Comparison of ENCODE assay signal across 27 mouse cellular contexts in genomic region chr3:135015784-135016183, GRCm38 (mm10).
"Had no signal": no experiment of that assay in that cellular context is flagged by ENCODE, and none has a peak within 500 bp of the region (broad histone marks: within the 10 kb centered on the region; RNA-seq: fewer than 3 reads in every experiment).

No protein-coding gene starts in this region.

- H3K9me3 ChIP-seq: heart, embryonic 13.5 days; heart, embryonic 15.5 days; hindbrain, embryonic 13.5 days; hindbrain, embryonic 15.5 days; kidney, embryonic 15.5 days; limb, embryonic 13.5 days; limb, embryonic 15.5 days; liver, embryonic 12.5 days had no signal

- ATAC-seq: hindbrain, postnatal 0 days; intestine, embryonic 16.5 days; liver, embryonic 12.5 days had no signal

- H3K27me3 ChIP-seq: heart, embryonic 13.5 days; heart, embryonic 15.5 days; hindbrain, embryonic 13.5 days; hindbrain, embryonic 15.5 days; kidney, embryonic 15.5 days; limb, embryonic 13.5 days; limb, embryonic 15.5 days; liver, embryonic 12.5 days had no signal

- H3K36me3 ChIP-seq: heart, embryonic 13.5 days; heart, embryonic 15.5 days; hindbrain, embryonic 13.5 days; hindbrain, embryonic 15.5 days; kidney, embryonic 15.5 days; limb, embryonic 13.5 days; limb, embryonic 15.5 days; liver, embryonic 12.5 days had no signal

- DNase-seq: gastrocnemius, postnatal 14 days; gastrocnemius, postnatal 36 days; heart, adult 11 months; heart, adult 2 months; heart, postnatal 14 days; heart, postnatal 36 days; kidney, adult 11 months; kidney, adult 2 months; kidney, adult 9 months; kidney, postnatal 14 days; kidney, postnatal 36 days; layer of hippocampus, adult 9-11 months; layer of hippocampus, postnatal 36 days; left cerebral cortex, postnatal 4 days had no signal

- H3K9ac ChIP-seq: heart, embryonic 13.5 days; heart, embryonic 15.5 days; hindbrain, embryonic 13.5 days; hindbrain, embryonic 15.5 days; kidney, embryonic 15.5 days; limb, embryonic 13.5 days; limb, embryonic 15.5 days; liver, embryonic 12.5 days; liver, embryonic 14.5 days had no signal

- H3K27ac ChIP-seq: heart, adult 2 months; heart, embryonic 13.5 days; heart, embryonic 15.5 days; hindbrain, embryonic 13.5 days; hindbrain, embryonic 15.5 days; hindbrain, postnatal 0 days; kidney, embryonic 15.5 days; kidney, postnatal 0 days; limb, embryonic 13.5 days; limb, embryonic 15.5 days; liver, embryonic 12.5 days; liver, embryonic 14.5 days had no signal

- H3K4me1 ChIP-seq: heart, embryonic 13.5 days; heart, embryonic 15.5 days; hindbrain, embryonic 13.5 days; hindbrain, embryonic 15.5 days; kidney, embryonic 15.5 days; limb, embryonic 13.5 days; limb, embryonic 15.5 days; liver, embryonic 12.5 days had no signal

- H3K4me3 ChIP-seq: heart, adult 2 months; heart, embryonic 13.5 days; heart, embryonic 15.5 days; hindbrain, embryonic 13.5 days; hindbrain, embryonic 15.5 days; kidney, embryonic 15.5 days; limb, embryonic 13.5 days; limb, embryonic 15.5 days; liver, embryonic 12.5 days had no signal

- H3K4me2 ChIP-seq: heart, embryonic 11.5 days; heart, embryonic 13.5 days; heart, embryonic 15.5 days; hindbrain, embryonic 13.5 days; hindbrain, embryonic 15.5 days; kidney, embryonic 15.5 days; limb, embryonic 13.5 days; limb, embryonic 15.5 days; liver, embryonic 12.5 days had no signal
